ENCODE assay signal across 8 mouse cellular contexts in the genomic region with DNA sequence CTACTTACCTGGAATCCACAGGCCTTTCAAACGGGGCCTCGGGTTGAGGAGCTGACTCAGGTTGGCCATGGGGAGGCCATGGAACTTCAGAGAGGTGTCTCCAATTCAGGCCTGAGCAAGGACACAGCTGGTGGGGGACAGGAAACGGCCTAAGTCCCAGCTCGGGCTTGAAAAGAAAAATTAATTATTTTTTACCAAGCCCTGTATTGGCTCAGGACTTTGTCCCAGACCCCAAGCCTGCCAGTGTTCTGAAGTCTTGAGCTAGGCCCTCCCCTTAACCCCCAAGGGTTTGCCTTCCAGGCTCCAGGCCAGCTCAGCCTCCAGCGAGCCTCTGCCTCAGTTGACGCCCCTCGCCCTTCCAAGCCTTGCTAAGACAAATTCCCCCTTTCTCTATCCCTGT. TPM values are rescaled to one million over a fixed set of nuclear protein-coding genes. Genes with fewer than 3 reads are reported as not detected.
DNase-seq lines count a peak whose midpoint lies in the region; ATAC-seq and TF ChIP-seq lines count a peak whose summit lies in the region.

A gene (minus strand): TSS at position 185 of the 400 bp plus-strand sequence.

- ATAC-seq in lung, postnatal 0 days: no peak
- no peak for ATAC-seq in neural tube, embryonic 13.5 days (ENCODE audit: low read depth)

- H3K4me3 ChIP-seq in lung, postnatal 0 days (ENCODE audit: low read depth, low read length): no peak within 1 kb of the TSS
- no peak within 1 kb of the TSS for H3K4me3 ChIP-seq in neural tube, embryonic 13.5 days

- 60% methylated on average over 7 of the region's 7 CpGs for WGBS in lung, postnatal 0 days
- 53% methylated on average over 7 of the region's 7 CpGs for WGBS in neural tube, embryonic 13.5 days

- H3K36me3 ChIP-seq in lung, postnatal 0 days (ENCODE audit: insufficient read depth, low read length): no peaks in the 10 kb centered on the region
- no peaks in the 10 kb centered on the region for H3K36me3 ChIP-seq in neural tube, embryonic 13.5 days

- H3K4me1 ChIP-seq in lung, postnatal 0 days (ENCODE audit: insufficient read depth, low read depth, low read length): no peaks in the 10 kb centered on the region; the same call in none of the 2 replicates
- peaks cover 11% of the 10 kb centered on the region for H3K4me1 ChIP-seq in neural tube, embryonic 13.5 days (replicated peaks)

- peaks cover 16% of the 10 kb centered on the region for H3K27me3 ChIP-seq in lung, postnatal 0 days (replicated peaks; ENCODE audit: insufficient read depth, low read length)
- peaks cover 19% of the 10 kb centered on the region for H3K27me3 ChIP-seq in neural tube, embryonic 13.5 days

- H3K9me3 ChIP-seq in lung, postnatal 0 days (ENCODE audit: low read length): no peaks in the 10 kb centered on the region
- H3K9me3 ChIP-seq in neural tube, embryonic 13.5 days: no peaks in the 10 kb centered on the region

- TF ChIP-seq EP300 in lung, postnatal 0 days (IDR thresholded peaks at IDR 0.05): no peak

- no peak within 1 kb of the TSS for H3K27ac ChIP-seq in lung, postnatal 0 days (ENCODE audit: low read length)
- no peak within 1 kb of the TSS for H3K27ac ChIP-seq in neural tube, embryonic 13.5 days (replicated peaks)

- DNase-seq in adrenal gland, postnatal 36 days: no peak
- no peak for DNase-seq in adrenal gland, adult (ENCODE audit: inconsistent age in 2 of 2, low spot score in 1 of 2)
- no peak for DNase-seq in lung, postnatal 0 days (ENCODE audit: low spot score)
- no peak for DNase-seq in lung, postnatal 10 days
- peak; percentile 66 for DNase-seq in kidney, adult 18-20 months
- no peak for DNase-seq in thymus, postnatal 0 days (ENCODE audit: low spot score)
- DNase-seq in retina, embryonic 14.5 days (ENCODE audit: low spot score): no peak

- no peak for TF ChIP-seq CTCF in lung, postnatal 0 days (IDR thresholded peaks at IDR 0.05)

- H3K9ac ChIP-seq in lung, postnatal 0 days (replicated peaks; ENCODE audit: low read depth): no peak within 1 kb of the TSS
- no peak within 1 kb of the TSS for H3K9ac ChIP-seq in neural tube, embryonic 13.5 days

- H3K4me2 ChIP-seq in lung, postnatal 0 days (replicated peaks; ENCODE audit: low read depth, low read length): no peak within 1 kb of the TSS
- no peak within 1 kb of the TSS for H3K4me2 ChIP-seq in neural tube, embryonic 13.5 days

RNA-seq across cellular contexts. Expression of the gene that starts here (rescaled TPM):
- total RNA-seq in adrenal gland, postnatal 36 days (2021): 10 to 100 TPM; 12.5 to 23.1 TPM
- 19.4 and 24.4 TPM in 2 replicates for polyA plus RNA-seq in lung, postnatal 0 days (2015; fragmentation: Nextera tagmentation; extraction: Ambion mirVana)
- 17.6 and 20.2 TPM in 2 replicates for polyA plus RNA-seq in neural tube, embryonic 13.5 days (2015; fragmentation: Nextera tagmentation; extraction: Ambion mirVana)
- 2.6 and 2.9 TPM in 2 replicates for polyA plus RNA-seq in thymus, postnatal 0 days (2015; fragmentation: Nextera tagmentation; extraction: Ambion mirVana)
